Mouse (Mus musculus) cerebellum, adult 2 months (tissue): ENCODE data around the gene Brsk1.

Experiments used
- CTCF ChIP-seq: fragments of 200-500 bp; IDR thresholded peaks from 2 replicates; pipeline ENCODE4 v1.5.1; 2011; ENCODE audit warnings: low read depth, mild to moderate bottlenecking, control low read depth, low read length, moderate library complexity, borderline replicate concordance; ENCODE audit not compliant: insufficient read depth
- POLR2A ChIP-seq: fragments of 200-500 bp; IDR thresholded peaks from 2 replicates; pipeline ENCODE4 v1.6.1; 2011; ENCODE audit warnings: low read length, control low read depth, borderline replicate concordance; ENCODE audit not compliant: insufficient read depth

DNA sequence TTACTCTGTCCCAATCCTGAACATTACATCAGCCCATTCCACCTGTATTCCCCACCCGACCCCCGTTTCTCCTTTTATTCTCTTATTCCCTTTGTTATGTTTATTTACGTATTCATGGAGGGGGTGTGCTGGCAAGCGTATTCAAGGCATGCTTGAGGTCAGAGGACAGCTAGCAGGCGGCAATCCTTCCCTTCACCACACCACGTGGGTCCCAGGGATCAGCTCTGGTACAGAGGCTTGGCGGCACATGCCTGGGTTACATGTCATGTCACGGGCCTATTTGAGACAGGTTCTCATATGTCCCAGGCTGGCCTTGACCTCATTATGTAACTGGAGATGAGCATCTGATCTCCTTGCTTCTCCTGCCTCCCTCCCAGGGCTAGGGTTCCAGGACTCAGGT, 11.9 kb downstream of the Brsk1 start:
- TF ChIP-seq POLR2A (no peak), CTCF (no peak)
